Mouse (Mus musculus) MN1 (cell line): ENCODE measurements around the gene Itm2b.

Experiments used
- DNase-seq: peaks from one replicate; pipeline ENCODE4 v3.0.0-alpha.2; 2016; ENCODE audit warnings: low spot score

The Itm2b gene

DNA sequence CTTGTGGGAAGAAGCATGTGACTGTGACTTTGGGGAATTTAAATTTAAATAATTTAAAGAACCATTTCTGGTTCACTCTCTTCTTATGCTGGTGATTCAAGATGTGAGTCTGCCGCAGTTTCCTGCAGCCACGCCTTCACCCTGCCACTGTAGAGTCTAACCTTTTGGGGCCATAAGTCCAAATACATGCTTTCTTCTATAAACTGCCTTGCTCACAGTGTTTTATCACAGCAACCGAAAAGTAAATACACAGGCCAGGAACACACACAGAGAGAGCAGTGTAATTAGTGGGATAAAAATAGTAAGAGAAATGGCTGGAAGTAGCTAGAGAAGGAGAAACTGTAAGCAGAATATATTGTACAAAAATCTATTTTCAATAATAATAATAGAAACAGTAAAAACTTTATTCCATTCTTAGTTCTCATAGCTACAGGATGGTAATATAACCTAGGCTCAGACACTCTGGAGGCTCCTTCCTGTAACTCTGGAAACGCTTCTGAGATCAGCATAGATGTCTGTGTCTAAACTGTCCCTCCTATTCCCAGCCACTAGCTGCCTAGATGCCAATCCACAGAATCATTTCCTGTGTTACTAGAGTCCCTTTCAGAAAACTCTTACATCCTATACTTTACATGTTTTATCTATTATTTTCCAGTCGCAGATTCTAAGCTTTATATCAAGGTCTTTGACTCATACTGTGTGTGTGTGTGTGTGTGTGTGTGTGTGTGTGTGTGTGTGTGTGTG lies 9.3 kb upstream of the Itm2b start:
- no peak for DNase-seq

DNA sequence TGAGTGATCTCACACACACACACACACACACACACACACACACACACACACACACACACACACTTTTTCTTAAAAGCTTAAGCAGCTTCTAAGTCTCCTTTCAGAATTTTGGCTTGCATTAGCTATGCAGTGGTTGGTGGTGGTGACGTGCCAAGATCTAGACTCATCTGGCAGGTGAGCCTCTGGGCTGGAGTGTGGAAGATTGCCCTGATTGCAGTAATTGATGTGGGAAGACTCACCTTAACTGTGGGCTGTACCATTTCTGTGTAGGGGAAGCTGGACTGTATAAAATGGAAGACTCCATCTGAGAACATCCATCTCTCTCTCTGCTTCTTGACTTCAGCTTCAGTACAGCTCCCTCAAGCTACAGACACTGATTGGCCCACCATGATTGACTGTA lies 6.4 kb upstream of the Itm2b start:
- no peak for DNase-seq

DNA sequence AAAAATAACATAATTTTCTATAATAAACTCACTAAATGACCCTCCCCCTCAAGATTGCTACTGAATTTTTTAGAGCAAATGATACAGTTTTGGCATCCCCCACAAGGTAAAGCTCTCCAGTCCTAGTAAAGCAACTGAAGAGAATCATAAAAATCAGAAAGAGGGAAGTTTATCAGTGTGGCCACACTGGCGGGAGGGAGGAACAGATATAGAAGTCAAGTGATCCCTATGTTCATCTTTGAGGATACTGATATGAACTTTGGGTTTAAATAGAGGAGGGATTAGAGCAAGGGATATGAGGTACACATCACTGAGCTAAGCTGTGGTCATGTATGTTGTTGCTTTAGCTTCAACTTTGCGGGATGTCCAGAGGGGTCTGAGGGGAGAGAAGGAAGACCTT lies 5.1 kb upstream of the Itm2b start:
- DNase-seq = no peak

DNA sequence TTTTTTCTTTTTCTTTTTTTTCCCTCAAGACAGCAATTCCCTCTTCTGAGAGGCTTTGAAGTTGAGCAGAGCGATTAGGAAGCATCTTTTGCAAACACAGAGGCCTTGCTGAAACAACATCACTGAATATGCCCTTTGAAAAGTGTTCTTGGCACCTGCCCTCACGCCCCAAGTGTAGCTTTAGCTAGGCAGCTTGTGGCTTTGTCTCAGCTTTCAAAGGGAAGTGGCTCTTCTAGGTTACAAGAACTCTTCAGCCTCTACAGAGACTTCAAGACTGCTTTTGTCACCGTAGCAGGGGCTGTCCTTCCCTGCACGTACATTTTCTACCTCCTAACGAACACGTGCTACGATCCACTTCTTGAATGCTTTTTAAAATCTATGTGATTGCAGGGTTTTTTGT lies 4.0 kb upstream of the Itm2b start:
- DNase-seq = no peak

DNA sequence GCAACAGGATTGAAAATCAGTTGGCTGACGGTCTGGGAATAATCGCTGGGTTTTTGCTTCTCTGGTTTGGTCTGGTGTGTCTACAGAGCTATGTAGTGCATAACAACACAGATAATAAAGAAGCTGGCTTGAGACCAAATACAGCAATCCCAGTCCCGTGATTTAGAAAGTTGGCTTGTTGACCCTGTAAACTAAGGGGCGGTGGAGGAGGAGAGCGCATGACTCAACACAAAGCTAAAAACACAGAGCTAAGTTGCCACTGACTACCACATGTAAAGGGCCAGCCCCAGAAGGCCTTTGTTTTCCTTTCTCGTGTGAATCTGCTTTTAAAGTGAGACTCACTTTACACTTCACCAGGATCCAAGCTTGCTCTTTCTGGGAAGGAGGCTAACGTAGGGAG lies 3.5 kb upstream of the Itm2b start:
- DNase-seq = peak; percentile 61

DNA sequence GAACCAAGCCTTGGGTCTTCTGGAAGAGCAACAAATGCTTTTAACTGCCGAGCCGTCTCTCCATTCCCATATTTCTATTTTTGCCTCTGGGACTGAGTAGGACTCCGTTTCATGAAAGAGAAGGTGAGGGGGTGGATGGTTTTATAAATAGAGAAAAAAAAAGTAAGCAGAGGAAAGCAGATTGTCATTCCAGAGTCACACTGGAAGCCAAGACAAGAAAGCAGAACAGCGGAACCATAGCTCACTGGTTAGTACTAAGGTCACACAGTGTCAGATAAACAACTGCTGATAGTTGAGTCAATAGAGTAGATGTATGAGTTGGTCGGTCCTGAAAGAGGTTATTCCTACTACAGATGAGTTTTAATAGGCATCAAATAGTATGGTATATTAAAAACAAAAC lies 1.4 kb upstream of the Itm2b start:
- DNase-seq = no peak

DNA sequence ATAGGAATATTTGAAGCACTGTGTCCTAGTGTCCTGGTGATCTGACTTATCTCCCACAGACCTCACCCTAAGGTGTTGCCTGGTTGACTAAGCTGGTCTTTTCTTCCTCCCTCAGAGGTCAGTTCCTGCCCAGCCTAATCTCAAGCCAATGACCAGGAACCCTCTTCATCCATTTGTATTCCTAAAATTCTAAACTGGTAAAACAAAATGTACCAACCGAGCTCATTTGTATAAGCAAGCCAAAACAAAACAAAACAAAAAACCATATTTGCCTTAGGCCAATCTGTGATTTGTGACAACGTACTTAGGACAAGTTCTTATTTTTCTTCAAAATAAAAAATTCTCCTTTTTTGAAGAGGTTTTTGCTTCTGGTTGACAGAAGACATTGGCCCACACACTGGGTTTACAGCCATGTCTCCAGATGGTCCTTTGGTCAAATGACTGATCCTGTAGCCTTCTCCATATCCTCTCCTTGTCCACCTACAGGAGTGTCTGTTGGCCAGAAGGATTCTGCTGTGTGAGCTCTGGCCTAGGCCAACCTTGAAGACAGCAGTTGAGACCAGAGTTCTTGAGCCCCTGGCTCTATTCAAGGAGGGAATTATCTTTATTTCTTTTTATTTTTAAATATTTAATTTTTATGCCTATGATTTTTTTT lies 758 bp upstream of the Itm2b start:
- DNase-seq = no peak

DNA sequence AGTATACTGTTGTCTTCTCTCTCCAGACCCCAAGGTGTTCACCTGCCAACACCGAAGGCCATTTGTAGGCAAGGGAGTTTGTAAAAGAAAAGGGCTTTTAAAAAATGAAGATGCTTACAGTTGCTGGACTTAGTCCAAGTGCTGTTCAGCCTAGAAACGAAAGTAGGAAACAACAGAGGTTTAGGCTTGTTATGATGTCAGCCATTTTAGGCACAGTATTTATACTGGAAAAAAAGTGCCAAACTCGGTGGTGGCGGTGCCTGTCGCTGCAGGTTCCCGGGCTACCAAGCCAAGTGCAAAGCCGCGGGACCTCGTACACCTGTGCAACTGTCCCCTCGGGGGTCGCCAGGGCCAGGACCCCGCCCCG lies 560 bp downstream of the Itm2b start:
- peak; percentile 65 for DNase-seq

DNA sequence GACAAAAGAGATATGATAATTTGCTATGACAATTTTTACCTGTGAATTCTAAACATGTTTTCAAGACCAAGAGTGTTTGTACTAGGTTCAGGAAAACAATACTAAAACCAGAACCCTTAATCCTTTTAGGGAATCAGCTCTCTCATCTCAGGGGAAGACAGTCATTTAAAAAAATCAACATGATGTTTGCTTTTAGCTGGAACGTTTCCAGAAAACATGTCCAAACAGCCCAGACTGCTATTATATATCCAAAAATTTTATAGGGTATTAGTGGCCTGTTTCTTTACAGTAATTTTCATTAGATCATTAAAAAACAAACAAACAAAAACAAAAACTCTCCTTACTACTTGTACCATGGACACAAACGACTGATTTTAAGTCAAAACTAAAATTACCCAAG lies 1.3 kb downstream of the Itm2b start:
- DNase-seq = no peak

DNA sequence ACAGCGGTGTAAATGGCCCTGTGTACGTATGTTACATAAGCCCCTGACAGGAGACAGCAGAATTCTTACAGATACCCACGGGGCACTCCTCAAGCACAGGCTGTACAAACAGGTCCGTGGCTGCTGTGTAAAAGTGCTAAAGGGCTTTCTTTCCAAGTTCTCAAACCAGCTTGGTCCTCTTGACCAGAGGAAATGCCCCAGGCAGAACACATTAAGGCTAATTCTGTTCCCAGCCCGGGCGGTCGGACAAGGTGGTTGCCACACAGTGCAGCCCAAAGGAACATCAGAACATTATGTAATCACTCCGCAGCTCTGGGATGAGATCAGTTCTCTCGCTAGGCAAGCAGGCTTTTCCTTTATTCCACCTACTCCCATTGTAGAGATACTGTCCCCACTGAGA lies 2.4 kb downstream of the Itm2b start:
- DNase-seq = no peak

DNA sequence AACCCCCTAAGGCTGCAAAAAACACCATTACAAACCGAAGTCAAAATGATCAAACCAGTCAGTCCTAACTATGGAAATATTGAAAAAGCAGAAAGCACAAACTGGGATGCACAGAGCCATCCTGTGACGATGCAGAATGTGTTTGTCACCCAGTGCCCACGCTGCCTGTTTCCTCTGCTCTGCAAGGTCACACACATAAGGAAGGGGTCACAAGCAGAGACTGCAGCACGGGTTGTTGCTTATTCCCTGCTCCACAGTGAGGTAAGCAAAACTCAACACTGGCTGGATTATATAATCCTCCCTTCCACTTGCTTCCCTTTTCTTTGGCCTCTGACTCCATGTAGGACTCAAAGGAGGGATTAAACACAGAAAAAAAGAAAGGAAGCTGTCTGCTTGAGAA lies 3.5 kb downstream of the Itm2b start:
- no peak for DNase-seq

DNA sequence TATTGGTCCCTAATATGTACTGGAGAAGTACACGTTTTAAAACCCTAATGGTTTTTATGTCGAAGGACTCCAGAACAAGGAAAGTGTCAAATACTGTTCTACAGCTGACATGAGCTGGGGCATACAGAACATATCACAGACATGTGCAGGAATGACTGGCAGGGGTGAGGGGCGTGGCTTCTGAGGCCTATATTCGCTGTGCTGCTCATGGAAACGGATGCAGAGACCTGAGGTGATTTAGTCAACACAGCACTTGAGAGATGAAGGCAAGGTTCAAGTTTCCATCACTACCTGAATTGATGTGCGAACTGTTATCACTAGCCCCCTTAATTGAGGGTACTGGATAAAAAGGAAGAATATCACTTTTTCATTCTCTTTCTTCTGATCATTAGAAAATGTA lies 7.3 kb downstream of the Itm2b start:
- DNase-seq = no peak

DNA sequence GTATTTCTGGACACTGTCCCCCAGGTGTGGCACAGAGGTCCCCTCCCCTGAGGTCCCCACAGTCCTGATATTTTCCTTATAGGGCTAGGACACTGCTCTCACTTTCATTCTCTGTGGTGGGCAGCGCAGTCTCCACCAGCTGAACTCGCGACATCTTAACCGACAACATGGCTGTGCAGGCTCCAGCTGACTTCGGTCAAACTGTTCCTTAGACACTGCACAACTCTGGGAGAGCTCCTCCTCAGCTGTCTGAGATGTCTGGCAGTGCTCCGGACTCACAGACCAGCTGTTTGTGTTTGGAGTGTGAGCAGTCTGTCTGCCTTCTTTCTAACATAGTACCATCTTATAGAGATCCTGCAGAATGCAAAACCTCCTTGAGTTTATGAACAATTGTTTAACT lies 8.2 kb downstream of the Itm2b start:
- no peak for DNase-seq

DNA sequence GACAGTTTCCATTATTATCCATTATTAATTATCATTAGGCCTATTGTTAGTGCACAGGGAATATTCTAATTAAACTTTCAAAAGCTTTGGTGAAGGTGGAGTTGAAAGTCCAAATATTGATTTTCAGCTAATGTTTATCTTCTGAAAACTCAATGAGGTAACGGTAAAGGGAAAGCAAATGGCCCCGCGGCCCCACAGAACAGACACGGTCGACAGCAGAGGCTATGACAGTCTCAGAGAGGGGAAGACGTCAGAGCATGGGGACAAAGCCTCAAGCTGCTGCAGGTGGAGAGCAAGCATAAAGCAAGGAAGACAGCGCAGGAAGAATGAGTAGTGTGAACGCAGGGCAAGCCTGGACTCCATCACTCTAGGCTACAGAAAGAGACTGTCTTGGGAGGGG lies 9.2 kb downstream of the Itm2b start:
- no peak for DNase-seq

DNA sequence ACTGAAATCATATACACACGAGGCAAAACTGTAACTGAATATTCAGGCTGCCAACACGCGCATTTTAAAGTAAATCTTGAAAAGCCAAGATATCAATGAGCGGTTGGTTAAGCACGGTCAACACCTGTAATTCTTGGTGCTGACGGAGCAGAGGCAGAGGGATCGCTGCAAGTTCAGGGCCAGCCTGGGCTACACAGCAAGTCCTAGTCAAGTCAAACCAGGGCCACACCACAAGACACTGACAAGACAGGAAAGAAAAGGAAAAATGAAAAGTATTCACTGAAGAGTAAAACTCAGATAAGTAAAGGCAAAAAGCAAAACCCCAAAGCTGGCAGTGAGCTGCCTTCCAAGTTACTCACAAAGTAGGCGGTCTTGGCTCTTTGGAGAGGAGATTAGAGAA lies 9.6 kb downstream of the Itm2b start:
- DNase-seq = no peak

DNA sequence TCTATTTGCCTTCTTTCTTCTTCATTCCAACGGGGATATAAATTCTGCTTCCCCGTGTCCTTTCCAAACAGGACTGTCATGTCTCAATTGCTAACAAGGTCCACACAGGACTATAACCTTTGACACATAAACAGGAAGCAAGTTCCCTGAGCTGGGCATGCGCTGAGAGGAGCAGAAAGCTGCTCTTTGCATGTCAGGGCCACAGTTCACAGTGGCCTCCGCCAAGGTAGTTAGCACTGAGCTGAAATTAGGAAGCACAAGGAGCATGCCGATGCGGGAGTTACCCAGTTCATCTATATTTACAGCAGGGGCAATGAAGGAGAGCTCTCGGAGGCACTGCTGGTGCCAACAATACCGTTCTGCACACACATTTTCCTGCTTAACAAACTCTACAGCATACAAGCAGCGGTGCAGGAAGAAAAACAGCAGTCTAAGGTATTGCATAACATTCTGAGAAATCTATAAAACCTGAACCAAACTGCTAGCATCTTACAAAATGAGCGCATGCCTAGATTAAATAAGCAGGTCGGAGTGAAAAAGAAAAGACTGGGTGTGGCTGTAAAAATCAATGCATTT lies 10.7 kb downstream of the Itm2b start:
- no peak for DNase-seq

DNA sequence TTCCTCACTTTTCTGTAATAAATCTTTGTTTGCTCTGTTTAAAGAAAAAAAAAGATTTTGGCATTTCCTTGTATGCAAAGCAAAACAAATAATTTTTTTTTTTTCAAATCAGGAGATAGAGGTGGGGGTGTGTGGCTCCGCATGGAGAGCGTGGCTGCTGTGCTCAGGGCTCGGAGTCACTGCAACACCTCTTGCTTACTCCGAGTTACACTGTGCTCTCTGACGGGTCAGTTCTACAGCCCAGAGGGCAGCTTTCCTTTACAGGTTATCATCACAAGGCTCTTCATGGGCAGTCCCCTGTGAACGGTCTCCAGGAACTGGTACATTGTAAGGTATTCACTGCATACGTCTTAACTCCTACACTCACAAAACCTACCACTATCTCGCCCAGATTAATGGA lies 11.5 kb downstream of the Itm2b start:
- DNase-seq = no peak

DNA sequence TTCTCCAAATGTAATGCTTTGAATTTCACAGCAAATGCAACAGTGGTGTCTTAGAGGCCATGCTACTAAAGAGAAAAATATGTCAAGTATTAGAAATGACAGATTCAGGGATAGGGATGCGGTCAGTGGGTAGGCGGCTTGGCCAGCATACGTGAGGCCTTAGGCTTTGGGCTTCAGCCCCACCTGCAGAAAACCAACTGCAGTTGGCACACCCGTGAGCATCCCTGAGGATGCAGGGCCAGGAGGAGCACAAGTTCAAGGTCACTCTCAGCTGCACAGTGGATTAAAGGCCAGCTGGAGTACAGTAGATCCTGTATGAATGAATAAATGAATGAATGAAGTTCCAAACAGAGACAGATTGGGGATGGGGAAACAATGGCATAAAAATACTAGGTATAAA lies 12.1 kb downstream of the Itm2b start:
- no peak for DNase-seq

DNA sequence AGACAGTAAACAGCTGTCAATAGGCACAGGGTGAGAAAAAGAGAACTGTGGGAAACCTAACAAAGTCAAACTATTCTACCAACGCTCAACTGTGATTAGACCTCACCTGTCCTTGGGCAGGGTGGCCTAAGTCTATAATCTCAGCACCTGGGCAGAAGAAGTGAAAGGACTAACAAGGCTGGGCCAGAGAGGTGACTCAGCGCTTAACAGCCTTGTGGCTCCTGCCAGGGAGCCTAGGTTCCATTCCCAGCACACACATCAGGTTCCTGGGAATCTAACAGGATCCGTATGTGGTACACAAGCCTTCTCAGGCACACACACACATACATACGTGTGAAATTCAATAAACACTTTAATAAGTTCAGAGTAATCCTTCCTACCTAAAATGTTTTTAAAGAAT lies 13.5 kb downstream of the Itm2b start:
- DNase-seq = no peak

DNA sequence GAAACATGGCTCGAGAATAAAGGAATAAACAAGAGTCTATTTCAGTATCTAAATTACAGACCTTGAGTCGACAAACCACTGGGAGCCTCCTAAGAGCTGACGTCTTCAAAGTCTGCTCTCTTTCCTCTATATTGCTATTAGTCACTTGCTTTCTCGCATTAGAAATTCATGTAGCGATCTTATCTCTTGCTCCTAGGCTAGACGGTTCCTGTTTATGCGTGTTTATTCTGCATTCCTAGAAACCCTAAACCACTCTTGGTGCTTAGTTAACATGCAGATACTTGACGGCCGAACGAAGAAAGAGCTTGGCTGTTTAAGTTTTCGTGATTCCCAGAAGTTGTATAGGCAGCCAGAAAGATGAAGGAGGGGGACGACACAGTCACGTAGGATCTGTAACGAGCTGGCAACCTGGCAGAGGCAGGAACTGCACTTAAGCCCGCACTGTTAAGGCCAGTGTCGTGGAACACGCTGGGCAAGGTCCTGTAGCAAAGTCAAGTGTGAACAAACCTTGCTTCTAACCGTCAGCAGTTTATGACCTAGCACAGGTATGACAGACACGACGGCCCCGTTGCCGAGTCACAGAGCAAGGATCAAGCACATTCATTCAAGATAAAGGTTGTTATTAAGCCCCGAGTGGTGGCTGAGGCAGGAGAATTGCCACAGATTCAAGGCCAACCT lies 14.3 kb downstream of the Itm2b start:
- no peak for DNase-seq

DNA sequence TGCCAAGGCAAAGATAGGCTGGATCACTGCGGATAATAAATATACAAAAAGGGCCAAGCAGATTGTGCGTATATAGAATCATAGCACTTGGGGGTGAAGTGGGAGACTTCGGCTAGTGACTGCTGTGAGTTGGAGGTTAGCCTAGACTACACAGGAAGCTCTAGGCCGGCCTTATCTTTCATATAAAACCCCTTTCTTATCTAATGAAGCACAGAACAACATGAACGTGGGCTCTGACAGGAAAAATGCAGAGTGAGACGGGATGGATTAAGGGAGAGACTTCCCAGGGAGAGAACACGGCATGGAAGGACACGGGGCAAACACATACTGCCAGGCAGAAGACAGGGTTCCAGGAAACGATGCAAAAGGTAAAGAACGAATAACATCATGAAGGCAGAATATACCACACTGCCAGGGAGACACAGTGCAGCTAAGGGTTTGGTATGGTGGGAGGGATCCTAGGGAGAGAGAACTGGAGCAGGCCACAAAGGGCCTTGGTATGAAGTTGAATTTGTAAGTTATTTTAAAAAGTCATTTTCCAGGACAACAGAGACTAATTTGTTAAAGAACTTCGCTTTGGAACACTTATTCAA lies 14.9 kb downstream of the Itm2b start:
- no peak for DNase-seq

DNA sequence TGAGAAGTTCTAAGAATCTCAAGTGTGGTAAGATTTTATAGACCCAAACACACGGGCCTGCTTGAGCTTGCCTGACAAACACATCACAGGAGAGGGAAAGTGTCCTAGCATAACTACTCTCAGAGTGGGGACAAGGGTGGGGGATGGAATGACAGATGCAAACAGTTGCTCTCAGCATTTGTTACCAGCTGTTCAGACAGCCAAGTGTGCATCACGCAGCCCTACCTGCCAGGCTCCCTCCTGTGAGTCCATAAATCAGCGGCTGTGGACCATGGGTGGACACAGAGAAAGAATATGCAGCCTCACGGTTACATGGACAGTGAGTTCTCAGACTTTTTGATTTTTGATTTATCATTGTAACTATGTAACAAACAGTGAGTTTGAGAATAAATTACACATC lies 15.5 kb downstream of the Itm2b start:
- no peak for DNase-seq

DNA sequence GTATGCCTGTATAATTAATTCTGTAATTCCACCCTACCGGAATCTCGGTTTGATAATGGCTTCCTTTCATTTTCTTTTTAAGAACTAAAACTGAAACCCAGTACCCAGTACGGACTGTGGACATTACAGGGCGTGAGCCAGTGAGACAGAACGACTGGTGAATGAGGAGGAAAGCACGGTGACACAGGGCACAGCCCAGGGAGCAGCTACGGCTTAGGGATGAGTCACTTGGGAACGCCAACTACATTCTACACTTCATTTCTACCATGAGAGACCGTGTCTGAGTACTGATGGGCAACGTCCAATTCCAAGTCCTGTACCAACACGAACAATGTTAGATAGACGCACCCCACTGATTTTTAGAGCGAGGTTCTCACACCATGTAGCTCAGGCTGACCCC lies 16.1 kb downstream of the Itm2b start:
- no peak for DNase-seq
